Mouse (Mus musculus) mature B cell (primary cell): Measurements from ENCODE around the gene Eapp.
"Not testable (repeated sequence)": the region's sequence is repeated elsewhere in the genome, so short reads cannot be mapped to it uniquely, and the experiment has no call there.

ENCODE experiments used
- in situ Hi-C: fragments of 300-500 bp; cut with MboI; formaldehyde crosslinking; loops from 2 replicates; pipeline ENCODE4 v1.14.3; 2019

Gene Eapp

GRCm38 (mm10) chr12:54683182-54683581 is 12.5 kb downstream of the Eapp start:
- in situ Hi-C loops, result no loop called here

GRCm38 (mm10) chr12:54676709-54677108 is 19.0 kb downstream of the Eapp start:
- in situ Hi-C loops, result no loop called here

- in situ Hi-C loops, result no loop called here
These were observed 20.3 kb downstream of the Eapp start for GRCm38 (mm10) chr12:54675396-54675795.

DNA sequence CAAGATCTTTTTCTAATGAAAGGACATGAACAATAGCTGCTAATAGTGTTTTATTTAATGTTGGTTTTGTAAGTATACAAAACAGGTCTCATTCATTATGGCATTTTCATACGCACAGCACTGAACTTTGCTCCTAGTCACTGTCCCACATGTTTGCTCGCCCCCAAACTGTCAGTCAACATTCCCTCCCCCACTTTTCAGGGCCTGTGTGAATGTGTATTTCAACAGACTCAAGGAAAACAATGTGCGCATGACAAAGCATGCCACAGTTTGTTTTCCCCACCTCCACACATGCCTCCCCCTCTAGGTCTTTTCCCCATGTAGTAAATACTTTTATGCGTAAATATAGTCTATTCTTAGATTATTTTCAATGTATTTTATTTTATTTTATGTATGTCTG is 24.4 kb downstream of the Eapp start:
- in situ Hi-C loops, result no loop called here

- in situ Hi-C loops, result no loop called here
These were observed 27.6 kb downstream of the Eapp start for GRCm38 (mm10) chr12:54668141-54668540.

- in situ Hi-C loops, result no loop called here
These were observed 30.2 kb downstream of the Eapp start for GRCm38 (mm10) chr12:54665526-54665925.

DNA sequence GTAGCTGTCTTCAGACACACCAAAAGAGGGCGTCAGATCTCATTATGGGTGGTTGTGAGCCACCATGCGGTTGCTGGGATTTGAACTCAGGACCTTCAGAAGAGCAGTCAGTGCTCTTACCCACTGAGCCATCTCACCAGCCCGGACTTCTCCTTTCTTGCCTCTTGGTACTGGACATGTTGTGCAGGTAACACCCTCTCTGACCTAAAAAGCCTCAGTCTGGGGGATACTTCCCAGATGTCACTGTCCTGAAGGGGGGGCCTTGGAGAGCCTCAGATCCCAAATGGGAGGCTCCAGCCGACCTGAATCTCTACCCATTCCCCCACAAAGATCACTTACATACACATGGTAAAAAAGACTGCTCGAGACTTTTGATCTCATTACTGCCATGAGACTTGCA is 34.2 kb downstream of the Eapp start:
- in situ Hi-C loops, result not testable (repeated sequence)

GRCm38 (mm10) chr12:54659901-54660300 is 35.8 kb downstream of the Eapp start:
- in situ Hi-C loops, result no loop called here

- in situ Hi-C loops, result no loop called here
These were observed 37.1 kb downstream of the Eapp start for GRCm38 (mm10) chr12:54658425-54659092.

DNA sequence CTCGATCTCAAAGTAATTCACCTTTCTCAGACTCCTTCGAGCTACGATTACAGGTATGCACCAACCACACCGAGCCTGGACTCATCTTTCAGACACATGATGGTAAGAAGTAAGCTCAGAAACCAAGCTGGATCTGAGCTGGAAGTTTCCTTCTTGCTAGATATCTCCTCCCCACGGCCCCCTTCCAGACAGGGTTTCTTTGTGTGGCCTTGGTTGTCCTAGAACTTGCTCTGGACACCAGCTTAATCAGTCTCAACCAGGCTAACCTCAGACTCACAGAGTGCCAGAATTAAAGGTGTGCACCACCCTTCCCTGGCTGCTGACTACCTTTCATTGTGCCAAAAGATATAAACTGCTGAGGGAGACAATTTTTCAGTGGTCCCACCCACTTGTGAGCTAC is 37.7 kb downstream of the Eapp start:
- in situ Hi-C loops, result no loop called here

DNA sequence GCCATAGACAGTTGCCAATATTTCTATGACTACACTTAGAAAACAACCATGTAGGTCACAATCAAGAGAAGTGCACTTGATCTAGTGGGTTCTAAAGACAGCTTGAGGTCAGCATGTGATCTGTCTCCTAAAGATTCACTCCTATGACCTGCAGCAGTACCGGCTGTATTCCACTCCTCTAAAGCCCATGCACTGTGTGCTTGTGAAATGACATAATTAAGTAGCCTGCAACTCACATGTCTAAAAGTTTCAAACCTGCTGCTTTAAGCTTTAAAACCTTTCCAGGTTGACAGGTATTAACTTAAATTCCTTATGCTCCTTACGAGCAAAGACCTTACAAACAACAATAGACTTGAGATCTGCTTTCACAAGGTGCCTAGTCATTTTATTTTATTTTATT is 38.5 kb downstream of the Eapp start:
- in situ Hi-C loops, result no loop called here

GRCm38 (mm10) chr12:54656396-54657171 is 39.1 kb downstream of the Eapp start, which contains the start of gene Sptssa:
TSS of gene Sptssa (minus strand) at chr12:54656573.
- in situ Hi-C loops, result no loop called here

DNA sequence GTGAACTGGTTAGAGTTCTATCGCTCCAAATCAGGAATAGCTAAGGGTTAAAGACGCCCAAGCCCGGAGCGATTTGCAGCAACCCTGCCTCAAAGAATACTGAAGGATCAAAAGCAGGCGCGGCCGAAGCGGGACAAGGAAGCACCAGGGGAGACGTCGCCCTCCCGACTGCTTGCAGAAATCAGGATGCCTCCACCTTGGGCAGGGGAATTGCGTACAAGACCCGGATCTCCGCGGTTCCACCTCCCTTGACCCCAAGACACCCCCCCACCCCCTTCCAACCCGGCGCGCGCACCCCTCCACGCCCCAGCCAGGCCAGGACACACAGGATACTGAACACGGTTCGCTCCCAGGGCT is 39.7 kb downstream of the Eapp start:
- in situ Hi-C loops, result no loop called here

GRCm38 (mm10) chr12:54655292-54656038 is 40.2 kb downstream of the Eapp start:
- in situ Hi-C loops, result no loop called here

DNA sequence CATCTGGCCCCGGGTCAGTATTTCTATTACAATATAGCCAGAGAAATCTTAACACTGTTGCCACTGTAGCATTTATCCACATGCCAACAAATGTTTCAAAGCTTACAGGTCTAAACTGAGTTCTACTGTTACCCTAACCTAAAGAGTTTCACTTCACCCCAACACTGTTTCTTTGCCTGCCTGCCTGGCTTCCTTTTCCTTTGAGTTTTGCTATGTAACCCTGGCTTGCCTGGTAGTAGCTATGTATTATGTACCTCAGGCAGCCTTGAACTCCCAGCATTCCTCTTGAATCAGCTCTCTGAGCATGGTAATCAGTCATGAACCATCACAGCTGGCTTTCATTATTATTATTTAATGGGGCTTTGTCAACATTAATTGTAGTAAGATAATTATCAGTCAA is 41.0 kb downstream of the Eapp start:
- in situ Hi-C loops, result no loop called here

- in situ Hi-C loops, result no loop called here
These were observed 41.6 kb downstream of the Eapp start for GRCm38 (mm10) chr12:54654141-54654540.

DNA sequence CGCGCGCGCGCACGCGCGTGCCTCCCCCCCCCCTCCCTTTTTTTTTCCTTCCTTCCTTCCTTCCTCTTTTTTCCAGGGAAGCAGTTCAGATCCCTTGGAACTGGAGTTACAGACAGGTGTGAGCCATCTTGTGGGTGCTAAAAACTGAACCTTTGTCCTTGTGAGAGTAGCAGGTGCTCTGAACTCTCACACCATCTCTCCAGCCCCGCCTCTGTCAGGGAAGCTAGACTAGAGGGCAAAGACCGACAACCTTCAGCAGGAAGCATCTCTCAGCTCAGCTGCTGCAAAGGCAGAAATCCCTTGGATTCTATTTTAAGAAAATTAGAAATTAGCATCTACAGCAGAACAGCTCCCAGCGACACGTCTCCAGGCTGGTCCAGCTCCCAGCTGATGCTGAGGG is 43.4 kb downstream of the Eapp start:
- in situ Hi-C loops, result no loop called here

DNA sequence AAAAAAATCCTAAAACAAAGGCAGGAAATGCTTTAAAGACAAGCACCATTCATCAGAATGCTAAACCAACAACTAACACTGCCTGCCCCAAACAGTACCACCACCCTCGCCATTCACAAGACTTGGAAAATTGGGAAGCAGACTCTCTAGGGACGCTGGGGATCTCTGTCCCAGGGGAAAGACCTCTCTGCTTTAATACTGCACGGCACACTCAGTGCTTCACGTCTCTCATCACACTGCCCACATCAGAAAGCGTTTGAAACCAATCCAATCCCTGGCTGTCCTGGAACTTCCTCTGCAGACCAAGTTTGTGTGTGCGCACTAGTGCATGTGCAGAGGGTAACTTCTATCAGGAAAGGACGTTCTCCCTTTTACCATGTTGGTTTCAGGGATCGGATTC is 43.9 kb downstream of the Eapp start:
- in situ Hi-C loops, result no loop called here

DNA sequence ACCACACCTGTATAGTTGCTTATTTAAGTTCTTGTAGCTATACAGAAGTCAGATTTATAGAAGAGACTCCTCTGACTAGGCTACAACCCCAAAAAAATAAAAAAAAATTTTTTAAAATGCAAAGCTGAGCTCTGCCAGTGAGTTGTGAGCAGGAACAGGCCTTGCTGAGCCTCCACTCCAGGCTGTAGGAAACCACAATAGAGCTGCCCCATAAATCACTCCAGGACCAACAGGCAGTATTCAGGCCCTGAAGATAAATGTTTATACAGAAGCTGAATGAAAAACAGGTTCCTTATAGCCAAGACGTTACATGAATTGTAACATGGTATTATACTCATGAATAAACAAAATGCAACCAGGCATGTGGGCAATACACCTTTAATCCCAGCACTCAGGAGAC is 44.5 kb downstream of the Eapp start:
- in situ Hi-C loops, result no loop called here

DNA sequence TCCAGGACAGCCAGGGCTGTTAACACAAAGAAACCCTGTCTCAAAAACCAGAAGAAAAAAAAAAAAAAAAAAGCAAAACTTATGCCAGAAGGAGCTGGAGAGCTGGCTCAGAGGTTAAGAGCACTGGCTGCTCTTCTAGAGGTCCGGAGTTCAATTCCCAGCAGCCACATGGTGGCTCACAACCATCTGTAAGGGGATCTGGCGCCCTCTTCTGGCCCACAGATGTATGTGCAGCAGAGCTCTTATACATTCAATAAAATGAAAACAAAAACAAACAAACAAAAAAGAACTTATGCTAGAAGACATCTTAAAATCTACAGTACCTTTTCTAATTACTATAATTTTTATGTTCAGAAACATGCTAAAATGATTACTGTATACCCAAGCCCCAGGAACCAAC is 50.8 kb downstream of the Eapp start:
- in situ Hi-C loops, result no loop called here

GRCm38 (mm10) chr12:54643320-54643892 is 52.3 kb downstream of the Eapp start:
- in situ Hi-C loops, result no loop called here

DNA sequence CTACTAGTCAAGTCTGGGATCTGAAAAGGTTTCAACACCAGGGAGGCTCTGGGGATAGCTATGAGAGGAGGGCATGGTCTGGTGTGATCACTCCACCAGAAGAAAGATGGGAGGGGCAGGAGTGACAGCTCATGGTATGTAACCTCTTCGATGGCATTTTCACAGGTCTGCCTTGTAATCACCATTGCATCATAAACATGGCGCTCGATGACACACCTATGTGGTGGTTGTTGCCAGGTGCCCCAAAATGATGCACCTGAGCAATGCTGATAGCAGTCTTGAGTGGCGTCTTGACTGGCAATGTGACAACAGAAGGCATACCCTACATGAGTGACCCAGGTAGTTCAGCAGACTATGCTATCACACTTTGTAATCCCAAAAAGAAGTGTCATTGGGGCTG is 54.3 kb downstream of the Eapp start:
- in situ Hi-C loops, result no loop called here

GRCm38 (mm10) chr12:54640259-54640658 is 55.4 kb downstream of the Eapp start:
- in situ Hi-C loops, result no loop called here
